Mouse (Mus musculus): ENCODE results near the gene Plcxd1. TPM values are rescaled to one million over a fixed set of nuclear protein-coding genes. Genes with fewer than 3 reads are reported as not detected.
"Not testable (repeated sequence)": the region's sequence is repeated elsewhere in the genome, so short reads cannot be mapped to it uniquely, and the experiment has no call there.

The Plcxd1 gene
- 6.0 and 6.1 TPM in 2 replicates for polyA plus RNA-seq (2015; fragmentation: Nextera tagmentation; extraction: Ambion mirVana)

GRCm38 (mm10) chr5:110099656-110100580, at the start of gene Plcxd1:
Plcxd1 (plus strand) TSS chr5:110099969.
- Histone ChIP-seq H3K4me3 (peak within 1 kb of the TSS; percentile 41), H3K4me1 (replicated peaks) (peaks cover 24% of the 10 kb centered on the region), H3K9ac (no peak within 1 kb of the TSS), H3K4me2 (peak within 1 kb of the TSS; percentile 82), H3K27me3 (no peaks in the 10 kb centered on the region), H3K27ac (replicated peaks) (no peak within 1 kb of the TSS), H3K36me3 (peaks cover 25% of the 10 kb centered on the region), H3K9me3 (no peaks in the 10 kb centered on the region)
- ATAC-seq (ENCODE audit: low FRiP score, low read depth), result 0 out of 2 replicates have a peak, but pooled peaks have one; percentile 7
- WGBS, result 6% methylated on average over 25 of the region's 25 CpGs

GRCm38 (mm10) chr5:110057637-110058408, 41.9 kb upstream of the Plcxd1 start:
- Histone ChIP-seq H3K4me2 (peak overlapping the region; percentile 67), H3K27ac (replicated peaks) (peak overlapping the region; percentile 79), H3K4me1 (replicated peaks) (no peaks in the 10 kb centered on the region; the same call in 1 of the 2 replicates), H3K4me3 (peak overlapping the region; percentile 52), H3K9ac (peak overlapping the region; percentile 60), H3K9me3 (0 out of 2 replicates have a peak, but pooled peaks cover 5% of the 10 kb centered on the region), H3K27me3 (no peaks in the 10 kb centered on the region), H3K36me3 (no peaks in the 10 kb centered on the region)
- 5% methylated on average over 19 of the region's 19 CpGs for WGBS
- ATAC-seq (ENCODE audit: low FRiP score, low read depth), result peak; percentile 99

- not testable (repeated sequence) for H3K9ac ChIP-seq; H3K27me3 ChIP-seq; H3K4me3 ChIP-seq; H3K27ac ChIP-seq (replicated peaks); H3K4me2 ChIP-seq; H3K36me3 ChIP-seq; ATAC-seq (ENCODE audit: low FRiP score, low read depth); H3K4me1 ChIP-seq (replicated peaks)
- peaks cover 13% of the 10 kb centered on the region; the same call in 1 of the 2 replicates for H3K9me3 ChIP-seq
- 96% methylated on average over 2 of the region's 2 CpGs for WGBS
Measured at GRCm38 (mm10) chr5:110072413-110072812, 27.4 kb upstream of the Plcxd1 start, which contains the start of gene Gm17655. Gm17655 (minus strand) TSS chr5:110072513.

- Histone ChIP-seq H3K9ac (no peak overlapping the region), H3K9me3 (peaks cover 22% of the 10 kb centered on the region), H3K4me2 (no peak overlapping the region), H3K27me3 (no peaks in the 10 kb centered on the region), H3K4me1 (replicated peaks) (no peaks in the 10 kb centered on the region), H3K27ac (replicated peaks) (no peak overlapping the region), H3K36me3 (0 out of 2 replicates have a peak, but pooled peaks cover 4% of the 10 kb centered on the region), H3K4me3 (no peak overlapping the region)
- 88% methylated on average over 4 of the region's 4 CpGs for WGBS
- no peak for ATAC-seq (ENCODE audit: low FRiP score, low read depth)
Measured at GRCm38 (mm10) chr5:110082961-110083360, 16.8 kb upstream of the Plcxd1 start.

GRCm38 (mm10) chr5:110086161-110086866, 13.5 kb upstream of the Plcxd1 start:
- no peaks in the 10 kb centered on the region for H3K36me3 ChIP-seq
- H3K27me3 ChIP-seq, result no peaks in the 10 kb centered on the region
- H3K9me3 ChIP-seq, result 0 out of 2 replicates have a peak, but pooled peaks cover under 1% of the 10 kb centered on the region
- ATAC-seq (ENCODE audit: low FRiP score, low read depth), result no peak
- H3K4me1 ChIP-seq (replicated peaks), result no peaks in the 10 kb centered on the region
- H3K4me3 ChIP-seq, result no peak overlapping the region
- H3K9ac ChIP-seq, result no peak overlapping the region
- no peak overlapping the region for H3K4me2 ChIP-seq
- WGBS, result 34% methylated on average over 14 of the region's 14 CpGs
- no peak overlapping the region for H3K27ac ChIP-seq (replicated peaks)

- no peak overlapping the region for H3K4me2 ChIP-seq
- ATAC-seq (ENCODE audit: low FRiP score, low read depth), result no peak
Measured at GRCm38 (mm10) chr5:110091546-110091945, 8.2 kb upstream of the Plcxd1 start.

GRCm38 (mm10) chr5:110094030-110094846, 5.5 kb upstream of the Plcxd1 start, which contains the start of gene Gm35315:
Gm35315 (minus strand) TSS chr5:110094420.
- no peaks in the 10 kb centered on the region for H3K36me3 ChIP-seq
- H3K4me1 ChIP-seq (replicated peaks), result peaks cover 5% of the 10 kb centered on the region; the same call in 1 of the 2 replicates
- under 1% methylated on average over 24 of the region's 25 CpGs for WGBS
- no peaks in the 10 kb centered on the region for H3K27me3 ChIP-seq
- H3K4me2 ChIP-seq, result peak within 1 kb of the TSS; percentile 75
- peak within 1 kb of the TSS; percentile 70 for H3K27ac ChIP-seq (replicated peaks)
- H3K4me3 ChIP-seq, result peak within 1 kb of the TSS; percentile 53
- H3K9me3 ChIP-seq, result no peaks in the 10 kb centered on the region
- peak; percentile 97 for ATAC-seq (ENCODE audit: low FRiP score, low read depth)
- H3K9ac ChIP-seq, result peak within 1 kb of the TSS; percentile 44

More at GRCm38 (mm10) chr5:110091546-110091945, 8.2 kb upstream of the Plcxd1 start:
- Histone ChIP-seq H3K4me1 (replicated peaks) (peaks cover 5% of the 10 kb centered on the region; the same call in 1 of the 2 replicates), H3K27ac (replicated peaks) (no peak overlapping the region), H3K4me3 (no peak overlapping the region), H3K9me3 (no peaks in the 10 kb centered on the region), H3K36me3 (no peaks in the 10 kb centered on the region), H3K9ac (no peak overlapping the region), H3K27me3 (no peaks in the 10 kb centered on the region)
- 78% methylated on average over 2 of the region's 2 CpGs for WGBS

- 0 out of 2 replicates have a peak, but pooled peaks have one; percentile 9 for ATAC-seq (ENCODE audit: low FRiP score, low read depth)
- WGBS, result 5% methylated on average over 4 of the region's 4 CpGs
- peak overlapping the region; percentile 70; the same call in 1 of the 2 replicates for H3K27ac ChIP-seq (replicated peaks)
Measured at GRCm38 (mm10) chr5:110094847-110095213, 4.9 kb upstream of the Plcxd1 start.

GRCm38 (mm10) chr5:110098991-110099477, 735 bp upstream of the Plcxd1 start:
- 33% methylated on average over 1 of the region's 1 CpGs for WGBS
- Histone ChIP-seq H3K4me2 (no peak overlapping the region), H3K27ac (replicated peaks) (no peak overlapping the region), H3K9ac (no peak overlapping the region), H3K36me3 (peaks cover 16% of the 10 kb centered on the region), H3K4me1 (replicated peaks) (peaks cover 28% of the 10 kb centered on the region), H3K9me3 (no peaks in the 10 kb centered on the region), H3K27me3 (no peaks in the 10 kb centered on the region), H3K4me3 (no peak overlapping the region)
- no peak for ATAC-seq (ENCODE audit: low FRiP score, low read depth)

More at GRCm38 (mm10) chr5:110094847-110095213, 4.9 kb upstream of the Plcxd1 start:
- Histone ChIP-seq H3K27me3 (no peaks in the 10 kb centered on the region), H3K4me1 (replicated peaks) (peaks cover 5% of the 10 kb centered on the region; the same call in 1 of the 2 replicates), H3K4me3 (peak overlapping the region; percentile 53), H3K9ac (peak overlapping the region; percentile 44), H3K4me2 (peak overlapping the region; percentile 75), H3K36me3 (no peaks in the 10 kb centered on the region), H3K9me3 (no peaks in the 10 kb centered on the region)

GRCm38 (mm10) chr5:110100921-110101631, 1.3 kb downstream of the Plcxd1 start:
- Histone ChIP-seq H3K4me2 (peak overlapping the region; percentile 82), H3K9me3 (no peaks in the 10 kb centered on the region), H3K9ac (peak overlapping the region; percentile 32), H3K27ac (replicated peaks) (no peak overlapping the region), H3K27me3 (no peaks in the 10 kb centered on the region), H3K4me1 (replicated peaks) (peaks cover 24% of the 10 kb centered on the region), H3K36me3 (peaks cover 36% of the 10 kb centered on the region), H3K4me3 (peak overlapping the region; percentile 41)
- 1% methylated on average over 36 of the region's 37 CpGs for WGBS
- peak; percentile 29 for ATAC-seq (ENCODE audit: low FRiP score, low read depth)

All from hindbrain, embryonic 15.5 days (tissue).